Mouse (Mus musculus) liver, adult 2 months (tissue): ENCODE measurements at regions not wholly inside any gene's neighbourhood (a gene's known extent, or its start where the extent isn't known, plus 50 kb on each side); places are given as distances from the start of the nearest gene placed in this dataset.

Experiments used
- DNase-seq: peaks from one replicate; pipeline ENCODE4 v3.0.0-alpha.2; 2011; ENCODE audit warnings: low read depth, low spot score; ENCODE audit errors: extremely low read depth
- H3K27ac ChIP-seq: fragments of 200-500 bp; replicated peaks from 2 replicates; pipeline ENCODE4 v1.5.1; 2012; ENCODE audit warnings: low read depth, mild to moderate bottlenecking, control low read depth, inconsistent platforms, low read length; ENCODE audit not compliant: insufficient read depth
- H3K27me3 ChIP-seq: fragments of 200-500 bp; 2 replicates; pipeline ENCODE4 v1.6.1; 2012; ENCODE audit warnings: mild to moderate bottlenecking, moderate library complexity, low read length, inconsistent platforms; ENCODE audit not compliant: control insufficient read depth, insufficient read depth
- H3K36me3 ChIP-seq: fragments of 200-500 bp; 2 replicates; pipeline ENCODE4 v1.6.1; 2012; ENCODE audit warnings: low read length, inconsistent platforms; ENCODE audit not compliant: control insufficient read depth, insufficient read depth
- H3K4me1 ChIP-seq: fragments of 200-500 bp; 2 replicates; pipeline ENCODE4 v1.6.1; 2011; ENCODE audit warnings: low read length; ENCODE audit not compliant: control insufficient read depth, insufficient read depth
- H3K4me3 ChIP-seq: fragments of 200-500 bp; 2 replicates; pipeline ENCODE4 v1.5.1; 2011; ENCODE audit warnings: low read depth, mild to moderate bottlenecking, control low read depth, low read length, moderate library complexity; ENCODE audit not compliant: insufficient read depth
- H3K79me2 ChIP-seq: fragments of 200-500 bp; 2 replicates; pipeline ENCODE4 v1.6.1; 2012; ENCODE audit warnings: inconsistent platforms, mild to moderate bottlenecking, low read length, moderate library complexity; ENCODE audit not compliant: control insufficient read depth, insufficient read depth
- H3K9ac ChIP-seq: fragments of 200-500 bp; 2 replicates; pipeline ENCODE4 v1.6.1; 2012; ENCODE audit warnings: low read depth, mild to moderate bottlenecking, control low read depth, inconsistent platforms, low read length
- CTCF ChIP-seq: fragments of 200-500 bp; IDR thresholded peaks from 2 replicates; pipeline ENCODE4 v1.5.1; 2011; ENCODE audit warnings: low read depth, low read length, control low read depth
- POLR2A ChIP-seq: fragments of 200-500 bp; IDR thresholded peaks from 2 replicates; pipeline ENCODE4 v1.6.1; 2011; ENCODE audit warnings: low read length, control low read depth; ENCODE audit not compliant: insufficient read depth; ENCODE audit errors: extremely low read depth
- WGBS: fragments of 180-500 bp; shearing (Covaris S2); methylation state at CpG from one replicate; pipeline ENCODE4 v1.1.7; 2018; 5-methylcytosine and 5-hydroxymethylcytosine counted together

- peak; percentile 37 for DNase-seq
- no peaks in the 10 kb centered on the region; the same call in 1 of the 2 replicates for H3K36me3 ChIP-seq
- 18% methylated on average over 3 of the region's 3 CpGs for WGBS
- H3K27me3 ChIP-seq, result no peaks in the 10 kb centered on the region
- H3K27ac ChIP-seq, result peak overlapping the region; percentile 92
- H3K4me3 ChIP-seq, result no peak overlapping the region
- peak overlapping the region; percentile 48 for H3K9ac ChIP-seq
- TF ChIP-seq POLR2A (no peak), CTCF (no peak)
- peaks cover 6% of the 10 kb centered on the region; the same call in 1 of the 2 replicates for H3K4me1 ChIP-seq
- H3K79me2 ChIP-seq, result no peaks in the 10 kb centered on the region
These were observed 96.5 kb upstream of the Lpp start for GRCm38 (mm10) chr16:24296790-24297189.

- no peak for TF ChIP-seq CTCF
- no peak for TF ChIP-seq POLR2A
- Histone ChIP-seq H3K4me1 (peaks cover 6% of the 10 kb centered on the region; the same call in 1 of the 2 replicates), H3K9ac (peak overlapping the region; percentile 64), H3K36me3 (no peaks in the 10 kb centered on the region; the same call in 1 of the 2 replicates), H3K27ac (peak overlapping the region; percentile 92), H3K4me3 (peak overlapping the region; percentile 50), H3K79me2 (no peaks in the 10 kb centered on the region), H3K27me3 (no peaks in the 10 kb centered on the region)
- DNase-seq, result peak; percentile 86
- WGBS, result 13% methylated on average over 7 of the region's 7 CpGs
These were observed 97.5 kb upstream of the Lpp start for GRCm38 (mm10) chr16:24295626-24296440.

GRCm38 (mm10) chr16:24284215-24284614 is 109.1 kb upstream of the Lpp start:
- 24% methylated on average over 3 of the region's 3 CpGs for WGBS
- Histone ChIP-seq H3K4me3 (no peak overlapping the region), H3K9ac (no peak overlapping the region), H3K27me3 (no peaks in the 10 kb centered on the region), H3K36me3 (peaks cover 19% of the 10 kb centered on the region), H3K27ac (no peak overlapping the region), H3K4me1 (peaks cover 3% of the 10 kb centered on the region; the same call in 1 of the 2 replicates), H3K79me2 (no peaks in the 10 kb centered on the region; the same call in 1 of the 2 replicates)
- no peak for TF ChIP-seq POLR2A
- no peak for TF ChIP-seq CTCF
- no peak for DNase-seq

GRCm38 (mm10) chr16:24282194-24282683 is 111.1 kb upstream of the Lpp start:
- Histone ChIP-seq H3K4me3 (no peak overlapping the region), H3K27ac (no peak overlapping the region), H3K9ac (no peak overlapping the region), H3K27me3 (no peaks in the 10 kb centered on the region), H3K36me3 (peaks cover 21% of the 10 kb centered on the region), H3K79me2 (no peaks in the 10 kb centered on the region), H3K4me1 (peaks cover 3% of the 10 kb centered on the region; the same call in 1 of the 2 replicates)
- 72% methylated on average over 6 of the region's 6 CpGs for WGBS
- TF ChIP-seq CTCF (peak; percentile 46), POLR2A (no peak)
- peak; percentile 37 for DNase-seq

- H3K9ac ChIP-seq, result no peak overlapping the region
- H3K27ac ChIP-seq, result no peak overlapping the region
- H3K36me3 ChIP-seq, result peaks cover 18% of the 10 kb centered on the region
- H3K4me3 ChIP-seq, result no peak overlapping the region
- no peaks in the 10 kb centered on the region for H3K79me2 ChIP-seq
- no peak for DNase-seq
- TF ChIP-seq POLR2A, result no peak
- TF ChIP-seq CTCF, result no peak
- 95% methylated on average over 5 of the region's 5 CpGs for WGBS
- peaks cover 3% of the 10 kb centered on the region; the same call in 1 of the 2 replicates for H3K4me1 ChIP-seq
- no peaks in the 10 kb centered on the region for H3K27me3 ChIP-seq
These were observed 111.7 kb upstream of the Lpp start for GRCm38 (mm10) chr16:24281561-24281960.

- H3K36me3 ChIP-seq, result peaks cover 7% of the 10 kb centered on the region
- no peaks in the 10 kb centered on the region for H3K79me2 ChIP-seq
- H3K9ac ChIP-seq, result no peak overlapping the region
- no peak overlapping the region for H3K27ac ChIP-seq
- no peak for DNase-seq
- no peak overlapping the region for H3K4me3 ChIP-seq
- 94% methylated on average over 7 of the region's 7 CpGs for WGBS
- H3K27me3 ChIP-seq, result no peaks in the 10 kb centered on the region
- no peaks in the 10 kb centered on the region for H3K4me1 ChIP-seq
- no peak for TF ChIP-seq POLR2A
- no peak for TF ChIP-seq CTCF
These were observed 115.5 kb upstream of the Lpp start for GRCm38 (mm10) chr16:24277857-24278256.
